Comparison of ENCODE assay signal across 19 mouse cellular contexts in the genomic region with DNA sequence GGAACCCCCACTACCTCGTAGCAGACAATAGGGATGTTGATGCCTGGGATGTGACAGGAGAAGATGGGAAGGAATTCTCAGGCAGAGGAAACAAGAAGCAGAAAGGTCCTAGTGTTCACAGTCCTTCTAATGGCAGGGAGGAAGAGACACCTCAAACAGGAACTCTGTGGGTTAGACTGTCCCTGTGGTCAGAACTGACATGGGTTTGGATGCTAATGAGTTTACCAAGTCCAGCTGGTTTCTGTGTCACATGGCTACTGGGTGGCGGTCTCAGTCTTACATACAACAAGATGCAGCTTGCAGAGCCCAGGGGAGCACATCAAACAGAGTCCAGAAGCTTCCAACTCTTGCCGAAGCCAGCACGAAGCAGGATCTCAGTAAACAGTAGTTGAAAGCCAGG.
"Had no signal": no experiment of that assay in that cellular context is flagged by ENCODE, and none has a peak within 500 bp of the region (broad histone marks: within the 10 kb centered on the region; RNA-seq: fewer than 3 reads in every experiment).

No protein-coding gene starts in this region.

- H3K4me3 ChIP-seq: lung, embryonic 15.5 days; megakaryocyte, embryonic 14.5 days; midbrain, embryonic 13.5 days; midbrain, embryonic 15.5 days; neural tube, embryonic 12.5 days had no signal

- H3K27ac ChIP-seq: lung, embryonic 15.5 days; macrophage; midbrain, embryonic 13.5 days; midbrain, embryonic 15.5 days; neural tube, embryonic 12.5 days had no signal

- DNase-seq: liver, postnatal 0 days; lung, adult 2 months; lung, postnatal 14 days; lung, postnatal 36 days; retina, postnatal 1 day; right cerebral cortex, adult 18-20 months; right cerebral cortex, postnatal 25 days; right cerebral cortex, postnatal 4 days; spleen, adult 18-20 months; thymus, adult 18-20 months; thymus, postnatal 14 days; thymus, postnatal 36 days had no signal

- ATAC-seq: liver, postnatal 0 days; lung, postnatal 0 days; midbrain, embryonic 13.5 days; midbrain, embryonic 15.5 days had no signal
